Mouse (Mus musculus) erythroblast, embryonic 14.5 days (primary cell): ENCODE measurements around the gene Pid1.

Experiments used
- GATA1 ChIP-seq: IDR thresholded peaks from 2 replicates; pipeline ENCODE4 v1.6.1; 2012; ENCODE audit warnings: low read length, inconsistent platforms, mixed read lengths
- TAL1 ChIP-seq: IDR thresholded peaks from 3 replicates; pipeline ENCODE4 v1.6.1; 2012; ENCODE audit warnings: low read length, inconsistent platforms, mixed read lengths

- TF ChIP-seq TAL1 (no peak), GATA1 (no peak)
Observed at GRCm38 (mm10) chr1:84350262-84350661, 13.7 kb downstream of the Pid1 start.
